Mouse (Mus musculus): ENCODE measurements around the gene Sema4f. TPM values are rescaled to one million over a fixed set of nuclear protein-coding genes. Genes with fewer than 3 reads are reported as not detected.

The Sema4f gene
- polyA plus RNA-seq, 1 experiment from 2014 or later = 13.7 TPM

DNA sequence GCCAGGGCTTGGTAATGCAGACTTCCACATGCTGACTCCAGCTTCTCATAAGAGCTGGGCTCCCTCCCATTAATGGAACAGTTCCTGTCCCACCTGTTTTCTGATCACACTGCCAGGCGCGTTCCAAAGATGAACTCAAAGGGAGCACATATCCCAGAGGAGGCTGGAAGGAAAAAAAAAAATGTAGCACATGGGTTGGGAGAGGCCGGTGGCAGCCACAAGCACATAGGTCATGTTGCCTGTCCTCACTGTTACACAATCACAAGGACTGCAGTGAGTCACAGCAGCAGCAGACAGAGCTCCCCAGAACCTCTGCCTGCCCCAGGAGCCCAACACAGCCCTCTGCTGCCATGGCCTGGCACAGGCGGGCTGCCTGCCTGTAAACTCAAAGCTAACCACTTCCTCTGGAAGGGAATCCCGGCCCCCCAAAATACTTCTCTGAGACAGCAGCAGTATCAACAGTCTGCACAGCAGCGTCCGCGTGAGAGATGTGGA is 76.1 kb downstream of the Sema4f start:
- 83% methylated on average over 8 of the region's 8 CpGs for WGBS
- ATAC-seq (ENCODE audit: low read depth) = no peak
- no peak overlapping the region for H3K9ac ChIP-seq (replicated peaks; ENCODE audit: low read depth, low read length)

DNA sequence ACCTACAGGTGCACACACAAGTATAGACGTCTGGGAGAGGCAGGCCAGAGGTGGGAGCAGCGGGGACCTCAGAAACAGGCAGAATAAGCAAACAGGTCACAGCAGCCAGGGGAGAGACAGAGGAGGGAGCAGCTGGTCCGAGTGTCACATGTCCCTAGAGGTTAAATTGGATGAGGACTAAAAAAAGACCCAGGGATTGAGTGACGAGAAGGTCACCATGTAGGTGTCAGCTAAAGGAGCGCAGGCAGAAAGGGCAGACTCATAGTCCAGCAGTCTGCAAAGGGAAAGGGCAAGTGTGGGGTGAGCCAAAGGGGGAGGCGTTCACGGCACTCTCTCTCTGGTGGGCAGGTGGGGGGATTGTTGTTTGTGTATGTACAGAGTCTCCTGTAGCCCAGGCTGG is 77.1 kb downstream of the Sema4f start:
- WGBS = 65% methylated on average over 7 of the region's 7 CpGs
- no peak for ATAC-seq (ENCODE audit: low read depth)
- no peak overlapping the region for H3K27ac ChIP-seq (ENCODE audit: low read depth, low read length)

More for the DNA sequence above, 76.1 kb downstream of the Sema4f start:
- H3K27me3 ChIP-seq (ENCODE audit: control insufficient read depth, insufficient read depth, low read length) = no peaks in the 10 kb centered on the region
- H3K9me3 ChIP-seq (ENCODE audit: control insufficient read depth, low read length) = no peaks in the 10 kb centered on the region
- H3K36me3 ChIP-seq (ENCODE audit: control insufficient read depth, insufficient read depth, low read length) = no peaks in the 10 kb centered on the region
- H3K4me3 ChIP-seq (ENCODE audit: low read depth, low read length) = no peak overlapping the region
- no peak overlapping the region for H3K27ac ChIP-seq (ENCODE audit: low read depth, low read length)
- no peak overlapping the region for H3K4me2 ChIP-seq (ENCODE audit: low read depth, low read length)
- no peaks in the 10 kb centered on the region for H3K4me1 ChIP-seq (ENCODE audit: control insufficient read depth, insufficient read depth, low read length)

DNA sequence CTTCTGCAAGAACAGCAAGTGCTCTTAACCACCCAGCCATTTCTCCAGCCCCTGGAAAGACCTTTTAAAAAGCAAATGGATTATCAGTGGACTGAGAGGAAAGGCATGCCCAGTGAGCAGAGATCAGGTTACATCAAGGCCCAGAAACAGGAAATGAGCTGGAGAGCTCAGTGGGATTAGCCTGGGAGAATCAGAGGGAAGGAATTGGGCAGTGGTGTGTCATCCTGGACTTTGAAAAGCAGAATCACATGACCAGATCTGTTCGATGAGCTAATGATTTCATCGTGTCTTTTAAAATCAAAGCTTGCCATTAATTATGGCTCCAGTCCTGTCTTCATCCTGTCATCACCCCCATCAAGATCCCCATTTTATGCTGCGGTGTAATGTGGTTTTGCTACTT is 77.5 kb downstream of the Sema4f start:
- Histone ChIP-seq H3K36me3 (ENCODE audit: control insufficient read depth, insufficient read depth, low read length) (no peaks in the 10 kb centered on the region), H3K9me3 (ENCODE audit: control insufficient read depth, low read length) (no peaks in the 10 kb centered on the region), H3K4me1 (ENCODE audit: control insufficient read depth, insufficient read depth, low read length) (no peaks in the 10 kb centered on the region), H3K27me3 (ENCODE audit: control insufficient read depth, insufficient read depth, low read length) (no peaks in the 10 kb centered on the region), H3K4me2 (ENCODE audit: low read depth, low read length) (no peak overlapping the region), H3K9ac (replicated peaks; ENCODE audit: low read depth, low read length) (no peak overlapping the region), H3K4me3 (ENCODE audit: low read depth, low read length) (no peak overlapping the region), H3K27ac (ENCODE audit: low read depth, low read length) (no peak overlapping the region)
- 68% methylated on average over 3 of the region's 3 CpGs for WGBS
- ATAC-seq (ENCODE audit: low read depth) = no peak

More for the DNA sequence above, 77.1 kb downstream of the Sema4f start:
- no peaks in the 10 kb centered on the region for H3K27me3 ChIP-seq (ENCODE audit: control insufficient read depth, insufficient read depth, low read length)
- no peak overlapping the region for H3K9ac ChIP-seq (replicated peaks; ENCODE audit: low read depth, low read length)
- no peaks in the 10 kb centered on the region for H3K36me3 ChIP-seq (ENCODE audit: control insufficient read depth, insufficient read depth, low read length)
- H3K4me2 ChIP-seq (ENCODE audit: low read depth, low read length) = no peak overlapping the region
- H3K9me3 ChIP-seq (ENCODE audit: control insufficient read depth, low read length) = no peaks in the 10 kb centered on the region
- no peak overlapping the region for H3K4me3 ChIP-seq (ENCODE audit: low read depth, low read length)
- H3K4me1 ChIP-seq (ENCODE audit: control insufficient read depth, insufficient read depth, low read length) = no peaks in the 10 kb centered on the region

Other genes starting within 250 kb of the Sema4f start
- 157 and 189 TPM in 2 replicates for gene Pole4, start 234.4 kb downstream of the Sema4f start, polyA plus RNA-seq (2014; fragmentation: Nextera tagmentation; extraction: Ambion mirVana)
- 1.3 and 2.2 TPM in 2 replicates for gene Hk2, start 165.3 kb downstream of the Sema4f start, polyA plus RNA-seq (2014; fragmentation: Nextera tagmentation; extraction: Ambion mirVana)
- not detected in 2 replicates for gene M1ap, start 7.1 kb upstream of the Sema4f start, polyA plus RNA-seq (2014; fragmentation: Nextera tagmentation; extraction: Ambion mirVana)
- 1.0 and 2.0 TPM in 2 replicates for gene Dok1, start 93.7 kb upstream of the Sema4f start, polyA plus RNA-seq (2014; fragmentation: Nextera tagmentation; extraction: Ambion mirVana)
- gene Loxl3, start 94.4 kb upstream of the Sema4f start, polyA plus RNA-seq (2014; fragmentation: Nextera tagmentation; extraction: Ambion mirVana) = 4.2 and 6.1 TPM in 2 replicates
- gene Aup1, start 114.8 kb upstream of the Sema4f start, polyA plus RNA-seq (2014; fragmentation: Nextera tagmentation; extraction: Ambion mirVana) = 122 and 123 TPM in 2 replicates
- gene Htra2, start 115.5 kb upstream of the Sema4f start, polyA plus RNA-seq (2014; fragmentation: Nextera tagmentation; extraction: Ambion mirVana) = 37.8 and 45.9 TPM in 2 replicates
- 0.24 and 0.54 TPM in 2 replicates for gene Dqx1, start 118.1 kb upstream of the Sema4f start, polyA plus RNA-seq (2014; fragmentation: Nextera tagmentation; extraction: Ambion mirVana)
- 7.1 TPM in 1 of 2 replicates, not detected in the other for gene Tlx2, start 130.5 kb upstream of the Sema4f start, polyA plus RNA-seq (2014; fragmentation: Nextera tagmentation; extraction: Ambion mirVana)
- 44.9 and 46.6 TPM in 2 replicates for gene Pcgf1, start 138.1 kb upstream of the Sema4f start, polyA plus RNA-seq (2014; fragmentation: Nextera tagmentation; extraction: Ambion mirVana)
- gene Lbx2, start 146.6 kb upstream of the Sema4f start, polyA plus RNA-seq (2014; fragmentation: Nextera tagmentation; extraction: Ambion mirVana) = not detected in 2 replicates
- 5.6 and 6.3 TPM in 2 replicates for gene Ccdc142, start 161.8 kb upstream of the Sema4f start, polyA plus RNA-seq (2014; fragmentation: Nextera tagmentation; extraction: Ambion mirVana)
- gene Gm42688, start 161.8 kb upstream of the Sema4f start, polyA plus RNA-seq (2014; fragmentation: Nextera tagmentation; extraction: Ambion mirVana) = 3.7 and 4.3 TPM in 2 replicates
- gene Mrpl53, start 169.3 kb upstream of the Sema4f start, polyA plus RNA-seq (2014; fragmentation: Nextera tagmentation; extraction: Ambion mirVana) = 118 and 119 TPM in 2 replicates
- 21.9 and 25.3 TPM in 2 replicates for gene Mogs, start 175.7 kb upstream of the Sema4f start, polyA plus RNA-seq (2014; fragmentation: Nextera tagmentation; extraction: Ambion mirVana)
- gene Wbp1, start 181.8 kb upstream of the Sema4f start, polyA plus RNA-seq (2014; fragmentation: Nextera tagmentation; extraction: Ambion mirVana) = 129 and 146 TPM in 2 replicates
- gene Ino80b, start 185.7 kb upstream of the Sema4f start, polyA plus RNA-seq (2014; fragmentation: Nextera tagmentation; extraction: Ambion mirVana) = 13.5 and 14.3 TPM in 2 replicates
- gene Rtkn, start 195.7 kb upstream of the Sema4f start, polyA plus RNA-seq (2014; fragmentation: Nextera tagmentation; extraction: Ambion mirVana) = 6.3 and 8.8 TPM in 2 replicates
- gene Wdr54, start 216.6 kb upstream of the Sema4f start, polyA plus RNA-seq (2014; fragmentation: Nextera tagmentation; extraction: Ambion mirVana) = 18.2 and 25.7 TPM in 2 replicates
- gene 1700003E16Rik, start 216.6 kb upstream of the Sema4f start, polyA plus RNA-seq (2014; fragmentation: Nextera tagmentation; extraction: Ambion mirVana) = 4.2 and 7.8 TPM in 2 replicates
- gene Dctn1, start 226.2 kb upstream of the Sema4f start, polyA plus RNA-seq (2014; fragmentation: Nextera tagmentation; extraction: Ambion mirVana) = 122 and 147 TPM in 2 replicates

Data from neural tube, embryonic 14.5 days (tissue).